Mouse (Mus musculus) lung, postnatal 0 days (tissue): ENCODE results near the gene Stx7. TPM values are rescaled to one million over a fixed set of nuclear protein-coding genes. Genes with fewer than 3 reads are reported as not detected.

Experiments used
- ATAC-seq: fragments of 200-750 bp; cut with Nextera tagmentation; 2 replicates; pipeline ENCODE4 v1.8.0; 2017; ENCODE audit warnings: moderate library complexity
- DNase-seq: peaks from one replicate; pipeline ENCODE4 v3.0.0-alpha.2; 2016; ENCODE audit warnings: low spot score
- H3K27ac ChIP-seq: fragments of 300-500 bp; sonication (generic); 2 replicates; pipeline ENCODE4 v1.5.1; 2014; ENCODE audit warnings: antibody characterized with exemption, mild to moderate bottlenecking, low read length, mixed read lengths
- H3K27me3 ChIP-seq: fragments of 300-500 bp; sonication (generic); replicated peaks from 2 replicates; pipeline ENCODE4 v1.6.1; 2014; ENCODE audit warnings: low read length, mixed read lengths; ENCODE audit not compliant: insufficient read depth
- H3K36me3 ChIP-seq: fragments of 300-500 bp; sonication (generic); 2 replicates; pipeline ENCODE4 v1.6.1; 2014; ENCODE audit warnings: low read length, mixed read lengths; ENCODE audit not compliant: insufficient read depth
- H3K4me1 ChIP-seq: fragments of 300-500 bp; sonication (generic); 2 replicates; pipeline ENCODE4 v1.6.1; 2014; ENCODE audit warnings: antibody characterized with exemption, low read depth, low read length, mixed read lengths; ENCODE audit not compliant: insufficient read depth
- H3K4me2 ChIP-seq: fragments of 300-500 bp; sonication (generic); replicated peaks from 2 replicates; pipeline ENCODE4 v1.6.1; 2014; ENCODE audit warnings: low read depth, mild to moderate bottlenecking, low read length, moderate library complexity, mixed read lengths
- H3K4me3 ChIP-seq: fragments of 300-500 bp; sonication (generic); 2 replicates; pipeline ENCODE4 v1.5.1; 2014; ENCODE audit warnings: low read depth, low read length
- H3K9ac ChIP-seq: fragments of 300-500 bp; sonication (generic); replicated peaks from 2 replicates; pipeline ENCODE4 v1.6.1; 2014; ENCODE audit warnings: low read depth, mild to moderate bottlenecking
- H3K9me3 ChIP-seq: fragments of 300-500 bp; sonication (generic); 2 replicates; pipeline ENCODE4 v1.6.1; 2016; ENCODE audit warnings: low read length, mixed read lengths
- CTCF ChIP-seq: IDR thresholded peaks from 2 replicates; pipeline ENCODE4 v1.5.1; 2016; ENCODE audit warnings: antibody characterized with exemption, mild to moderate bottlenecking
- EP300 ChIP-seq: IDR thresholded peaks from 2 replicates; pipeline ENCODE4 v1.6.1; 2016; ENCODE audit warnings: antibody characterized with exemption, mild to moderate bottlenecking, control low read depth
- WGBS: fragments of 180-500 bp; shearing (Covaris S2); extraction: QIAGEN DNeasy Blood & Tissue Kit; methylation state at CpG from one replicate; pipeline ENCODE4 v1.1.7; 2014; 5-methylcytosine and 5-hydroxymethylcytosine counted together
- polyA plus RNA-seq: library from polyadenylated mRNA; unstranded; fragments of >200 nt; fragmentation: Nextera tagmentation; extraction: Ambion mirVana; gene quantifications from 2 replicates; pipeline ENCODE4 v1.2.1, GENCODE M21; 2015

Gene Stx7
- polyA plus RNA-seq, 1 experiment from 2014 or later: 128 TPM

DNA sequence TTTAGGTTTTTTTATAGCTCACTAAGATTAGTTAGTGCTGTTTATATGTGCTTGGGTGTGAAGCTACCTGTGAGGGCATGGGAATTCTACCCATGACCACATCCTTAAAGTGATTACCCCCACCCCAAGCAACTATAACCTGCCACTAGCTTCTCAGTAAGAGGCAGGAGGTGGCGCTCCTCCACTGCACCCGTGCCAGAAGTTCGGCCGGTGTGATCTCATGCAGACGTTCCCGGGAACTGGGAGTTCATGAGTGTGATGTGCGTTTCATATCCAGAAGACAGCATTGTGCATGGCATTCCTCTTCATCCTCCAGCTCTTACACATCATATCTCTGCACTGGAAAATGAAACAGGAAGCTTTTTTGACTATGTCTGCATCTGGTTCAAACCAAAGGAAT lies 41.3 kb downstream of the Stx7 start:
- Histone ChIP-seq H3K4me1 (no peaks in the 10 kb centered on the region), H3K27me3 (no peaks in the 10 kb centered on the region), H3K9me3 (no peaks in the 10 kb centered on the region), H3K36me3 (peaks cover 9% of the 10 kb centered on the region; the same call in 1 of the 2 replicates), H3K9ac (no peak overlapping the region), H3K4me3 (no peak overlapping the region), H3K4me2 (no peak overlapping the region), H3K27ac (no peak overlapping the region)
- no peak for ATAC-seq
- DNase-seq: no peak
- TF ChIP-seq EP300 (no peak), CTCF (peak; percentile 39; the same call in 1 of the 2 replicates)
- 44% methylated on average over 7 of the region's 7 CpGs for WGBS

DNA sequence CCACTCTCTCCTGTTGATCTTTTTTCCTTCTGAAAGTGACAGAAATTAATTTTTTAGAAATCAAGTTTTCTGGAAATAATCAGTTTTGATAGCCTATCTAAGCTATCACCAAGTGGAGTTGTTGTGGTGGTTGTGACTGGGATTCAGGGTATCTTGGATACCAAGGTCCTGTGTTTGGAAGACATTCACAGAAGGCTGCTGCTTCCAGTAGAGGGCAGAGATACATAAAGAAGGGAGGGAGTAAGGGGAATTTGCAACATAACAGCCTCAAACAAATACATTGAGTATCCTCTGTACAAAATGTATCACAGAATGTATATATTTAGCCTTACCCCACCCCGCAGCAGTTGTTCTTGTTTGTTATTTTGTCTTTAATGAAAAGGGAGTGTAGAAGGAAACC lies 42.9 kb downstream of the Stx7 start:
- H3K9ac ChIP-seq: no peak overlapping the region
- no peaks in the 10 kb centered on the region for H3K4me1 ChIP-seq
- H3K9me3 ChIP-seq: no peaks in the 10 kb centered on the region
- no peak overlapping the region for H3K4me3 ChIP-seq
- H3K36me3 ChIP-seq: no peaks in the 10 kb centered on the region
- 60% methylated on average over 1 of the region's 1 CpGs for WGBS
- DNase-seq (peak; percentile 28), ATAC-seq (no peak)
- H3K27me3 ChIP-seq: no peaks in the 10 kb centered on the region
- no peak overlapping the region for H3K4me2 ChIP-seq
- H3K27ac ChIP-seq: no peak overlapping the region
- peak; percentile 65 for TF ChIP-seq CTCF
- TF ChIP-seq EP300: no peak

DNA sequence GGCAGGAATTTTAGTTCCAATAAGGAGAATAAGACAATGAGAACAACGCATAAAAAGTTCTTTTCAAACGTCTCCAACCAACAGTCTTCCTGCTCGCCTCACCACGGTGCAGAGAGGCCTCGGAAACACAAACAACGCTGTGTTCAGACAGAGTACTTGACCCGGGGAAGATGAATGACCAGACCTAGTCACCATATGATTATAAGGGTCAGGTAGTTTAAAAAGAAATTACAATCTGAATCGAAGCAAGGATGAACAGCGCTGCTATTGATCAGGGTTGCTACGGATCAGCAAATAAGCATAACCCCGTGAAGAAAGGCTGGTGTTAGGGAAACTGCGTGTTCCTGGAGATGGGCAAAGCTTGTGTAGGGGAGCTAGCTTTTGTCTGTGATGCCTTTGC lies 50.2 kb downstream of the Stx7 start:
- H3K9me3 ChIP-seq: no peaks in the 10 kb centered on the region
- WGBS: 58% methylated on average over 12 of the region's 12 CpGs
- TF ChIP-seq CTCF (no peak), EP300 (no peak)

DNA sequence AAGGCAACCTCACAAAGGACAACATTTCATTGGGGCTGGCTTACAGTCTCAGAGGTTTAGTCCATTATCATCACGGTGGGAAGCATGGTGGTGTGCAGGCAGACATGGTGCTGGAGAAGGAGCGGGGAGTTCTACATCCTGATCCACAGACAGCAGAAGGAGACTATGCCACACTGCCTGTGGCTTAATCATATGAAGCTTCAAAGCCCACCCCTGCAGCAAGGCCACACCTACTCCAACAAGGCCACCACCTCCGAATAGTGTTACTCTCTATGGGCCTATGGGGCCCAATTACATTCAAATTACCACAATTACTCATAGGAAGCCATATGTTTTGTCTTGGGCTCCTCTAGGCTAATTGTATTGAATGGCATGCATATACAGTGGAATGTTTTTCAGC lies 51.0 kb downstream of the Stx7 start:
- Histone ChIP-seq H3K9me3 (no peaks in the 10 kb centered on the region), H3K36me3 (no peaks in the 10 kb centered on the region), H3K4me3 (no peak overlapping the region), H3K4me1 (no peaks in the 10 kb centered on the region), H3K4me2 (no peak overlapping the region), H3K27me3 (no peaks in the 10 kb centered on the region), H3K27ac (no peak overlapping the region), H3K9ac (no peak overlapping the region)
- ATAC-seq (no peak), DNase-seq (no peak)
- TF ChIP-seq CTCF: no peak
- WGBS: 90% methylated on average over 3 of the region's 3 CpGs

More for the DNA sequence above, 50.2 kb downstream of the Stx7 start:
- H3K4me3 ChIP-seq: no peak overlapping the region
- DNase-seq (no peak), ATAC-seq (no peak)
- no peak overlapping the region for H3K4me2 ChIP-seq
- no peaks in the 10 kb centered on the region for H3K36me3 ChIP-seq
- no peaks in the 10 kb centered on the region for H3K27me3 ChIP-seq
- no peak overlapping the region for H3K27ac ChIP-seq
- no peaks in the 10 kb centered on the region for H3K4me1 ChIP-seq
- H3K9ac ChIP-seq: no peak overlapping the region

DNA sequence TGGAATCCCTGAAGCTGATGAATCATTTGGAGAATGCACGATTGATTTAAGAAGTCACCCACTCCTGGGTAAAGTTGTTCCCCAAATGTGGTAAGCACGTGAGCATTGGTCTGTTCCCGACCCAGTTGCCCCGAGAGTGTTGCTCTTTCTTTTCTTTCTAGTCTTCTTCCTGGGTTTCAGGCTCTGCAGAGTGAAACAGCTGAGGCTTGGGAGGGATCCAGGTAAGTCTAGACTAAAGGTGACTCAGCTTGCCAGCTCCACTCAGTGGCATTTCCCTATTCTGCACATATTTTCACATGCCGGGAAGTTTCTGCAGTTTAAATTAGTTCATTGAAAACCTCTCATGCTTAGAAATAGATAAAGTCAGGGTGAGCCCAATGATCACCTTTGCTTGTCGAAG lies 61.0 kb downstream of the Stx7 start:
- Histone ChIP-seq H3K4me2 (no peak overlapping the region), H3K9me3 (no peaks in the 10 kb centered on the region), H3K9ac (no peak overlapping the region), H3K4me1 (no peaks in the 10 kb centered on the region), H3K4me3 (no peak overlapping the region), H3K36me3 (no peaks in the 10 kb centered on the region), H3K27me3 (no peaks in the 10 kb centered on the region), H3K27ac (no peak overlapping the region)
- no peak for TF ChIP-seq CTCF
- TF ChIP-seq EP300: no peak
- 75% methylated on average over 6 of the region's 6 CpGs for WGBS
- no peak for DNase-seq
- no peak for ATAC-seq

DNA sequence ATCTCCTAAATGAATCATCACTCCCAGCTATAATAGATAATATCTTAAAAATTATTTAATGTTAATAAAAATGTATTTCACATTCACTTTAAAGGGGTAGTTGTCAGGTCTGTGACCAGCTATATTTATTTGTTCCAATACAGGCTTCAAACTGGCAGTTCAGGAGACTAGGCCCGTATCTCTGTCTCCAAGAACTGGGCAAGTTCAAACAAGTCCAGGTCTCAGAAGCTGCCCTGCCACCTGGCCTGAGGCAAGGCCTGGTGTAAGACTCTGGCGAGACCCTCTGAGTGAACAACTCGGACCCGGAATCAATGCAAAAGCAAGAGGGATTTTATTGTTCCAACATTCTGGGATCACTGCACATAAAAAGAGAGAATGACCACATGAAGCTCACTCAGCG lies 64.2 kb downstream of the Stx7 start:
- Histone ChIP-seq H3K27ac (no peak overlapping the region), H3K27me3 (no peaks in the 10 kb centered on the region), H3K4me3 (no peak overlapping the region), H3K4me2 (no peak overlapping the region), H3K36me3 (no peaks in the 10 kb centered on the region), H3K9ac (no peak overlapping the region), H3K4me1 (no peaks in the 10 kb centered on the region), H3K9me3 (no peaks in the 10 kb centered on the region)
- no peak for TF ChIP-seq EP300
- TF ChIP-seq CTCF: no peak
- ATAC-seq (no peak), DNase-seq (no peak)
- WGBS: 84% methylated on average over 5 of the region's 5 CpGs

DNA sequence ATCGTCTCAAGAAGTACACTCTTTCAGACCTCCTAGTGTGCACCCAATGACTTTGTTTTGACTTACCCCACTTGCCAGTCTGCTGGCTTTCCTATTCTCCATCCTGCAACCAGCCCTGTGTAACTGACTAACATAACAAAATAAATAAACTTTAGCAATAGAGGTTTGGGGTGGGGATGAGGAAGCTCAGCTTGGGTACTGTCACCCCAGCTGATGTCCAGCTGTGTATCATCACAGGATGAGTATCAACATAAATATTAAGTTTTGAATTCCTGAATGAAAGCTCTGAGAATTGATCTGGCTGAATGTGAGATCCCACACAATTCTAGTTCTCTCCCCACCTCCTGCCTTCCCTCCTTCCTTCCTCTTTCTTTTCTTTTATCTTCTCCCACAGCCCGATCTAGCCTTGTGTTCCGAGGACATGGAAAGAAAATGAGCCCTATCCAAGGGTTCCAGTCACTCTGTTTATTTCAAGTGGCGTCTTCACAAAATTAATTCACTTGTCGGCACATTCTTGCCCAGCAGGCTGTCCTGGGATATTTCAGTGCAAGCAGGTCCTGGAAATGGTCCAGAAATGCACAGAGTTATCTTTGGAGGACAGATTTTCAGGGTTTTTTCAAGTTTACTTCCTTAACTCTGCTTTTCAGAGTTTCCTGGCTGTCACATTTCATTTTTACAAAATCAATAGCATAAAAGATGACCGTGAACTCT lies 68.6 kb downstream of the Stx7 start:
- no peaks in the 10 kb centered on the region for H3K27me3 ChIP-seq
- ATAC-seq: no peak
- no peaks in the 10 kb centered on the region for H3K4me1 ChIP-seq
- no peaks in the 10 kb centered on the region for H3K36me3 ChIP-seq
- WGBS: 21% methylated on average over 6 of the region's 6 CpGs
- H3K27ac ChIP-seq: no peak overlapping the region
- H3K9me3 ChIP-seq: no peaks in the 10 kb centered on the region
- H3K4me3 ChIP-seq: no peak overlapping the region
- TF ChIP-seq CTCF (no peak), EP300 (no peak)
- H3K9ac ChIP-seq: no peak overlapping the region
- no peak overlapping the region for H3K4me2 ChIP-seq
- peak; percentile 12 for DNase-seq
